Mouse (Mus musculus) forebrain, postnatal 0 days (tissue): Measurements from ENCODE around the gene Adarb2. TPM values are rescaled to one million over a fixed set of nuclear protein-coding genes. Genes with fewer than 3 reads are reported as not detected.

Source experiments
- ATAC-seq: fragments of 200-750 bp; cut with Nextera tagmentation; 2 replicates; pipeline ENCODE4 v1.8.0; 2017; ENCODE audit warnings: mild to moderate bottlenecking, moderate library complexity
- DNase-seq: peaks from one replicate; pipeline ENCODE4 v3.0.0-alpha.2; 2015
- H3K27ac ChIP-seq: fragments of 300-500 bp; sonication (generic); 2 replicates; pipeline ENCODE4 v1.5.1; 2014; ENCODE audit warnings: low read depth, mild to moderate bottlenecking, antibody characterized with exemption, low read length, moderate library complexity, mixed read lengths
- H3K27me3 ChIP-seq: fragments of 300-500 bp; sonication (generic); 2 replicates; pipeline ENCODE4 v1.6.1; 2014; ENCODE audit warnings: mild to moderate bottlenecking, low read length, mixed read lengths; ENCODE audit not compliant: insufficient read depth
- H3K36me3 ChIP-seq: fragments of 300-500 bp; sonication (generic); 2 replicates; pipeline ENCODE4 v1.6.1; 2014; ENCODE audit warnings: mild to moderate bottlenecking, moderate library complexity; ENCODE audit not compliant: insufficient read depth
- H3K4me1 ChIP-seq: fragments of 300-500 bp; sonication (generic); 2 replicates; pipeline ENCODE4 v1.6.1; 2014; ENCODE audit warnings: antibody characterized with exemption; ENCODE audit not compliant: insufficient read depth
- H3K4me2 ChIP-seq: fragments of 300-500 bp; sonication (generic); 2 replicates; pipeline ENCODE4 v1.6.1; 2014; ENCODE audit warnings: low read depth, mild to moderate bottlenecking, moderate library complexity
- H3K4me3 ChIP-seq: fragments of 300-500 bp; sonication (generic); 2 replicates; pipeline ENCODE4 v1.5.1; 2014; ENCODE audit warnings: low read depth, low read length, mixed read lengths
- H3K9ac ChIP-seq: fragments of 300-500 bp; sonication (generic); 2 replicates; pipeline ENCODE4 v1.6.1; 2014; ENCODE audit warnings: mild to moderate bottlenecking
- H3K9me3 ChIP-seq: fragments of 300-500 bp; sonication (generic); 2 replicates; pipeline ENCODE4 v1.6.1; 2016; ENCODE audit warnings: low read length
- CTCF ChIP-seq: sonication (generic); IDR thresholded peaks from 2 replicates; pipeline ENCODE4 v1.5.1; 2016; ENCODE audit warnings: antibody characterized with exemption, control low read depth, low read depth
- WGBS: fragments of 180-500 bp; shearing (Covaris S2); extraction: QIAGEN DNeasy Blood & Tissue Kit; methylation state at CpG from one replicate; pipeline ENCODE4 v1.1.7; 2014; 5-methylcytosine and 5-hydroxymethylcytosine counted together
- polyA plus RNA-seq: library from polyadenylated mRNA; unstranded; fragments of >200 nt; fragmentation: Nextera tagmentation; extraction: Ambion mirVana; gene quantifications from 2 replicates; pipeline ENCODE4 v1.2.1, GENCODE M21; 2015
- total RNA-seq: library from RNA; depleted of rRNA; stranded (reverse); fragments of >200 nt; gene quantifications from 2 replicates; pipeline ENCODE4 v1.2.3, GENCODE M21; 2014

Gene Adarb2
- total and polyA plus RNA-seq, 2 experiments from 2014 or later, result 13.1 to 46.9 TPM

DNA sequence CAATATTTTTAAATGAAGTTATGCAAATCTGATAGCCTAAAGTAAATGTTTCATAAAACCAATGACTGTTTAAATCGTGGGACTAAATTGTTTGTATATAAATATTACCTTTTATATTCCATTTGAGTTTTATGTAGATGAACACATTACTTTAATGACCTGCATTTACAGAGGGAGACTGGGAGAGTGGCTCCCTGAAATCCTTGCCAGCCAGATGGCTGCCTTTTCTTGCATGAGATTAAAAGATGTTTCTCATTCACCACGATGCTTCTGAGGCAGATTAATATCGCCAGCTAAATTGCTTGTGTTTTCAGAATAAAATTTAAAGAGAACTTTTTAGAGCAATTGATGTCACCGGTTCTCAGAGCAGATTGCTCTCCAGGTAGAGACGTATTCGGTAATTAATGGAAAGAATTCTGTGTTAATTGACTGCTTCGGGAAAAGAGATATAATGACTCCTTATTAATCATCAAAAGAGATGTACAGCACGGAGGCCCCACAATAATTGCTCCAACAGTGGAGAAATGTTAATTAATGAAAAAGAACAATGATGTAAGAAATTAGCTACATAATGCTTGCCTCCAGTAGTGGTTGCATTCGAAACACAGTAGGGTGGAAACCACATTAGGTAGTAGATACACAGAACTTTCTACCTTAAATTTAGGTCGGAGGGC is 527.4 kb downstream of the Adarb2 start:
- no peaks in the 10 kb centered on the region; the same call in 1 of the 2 replicates for H3K36me3 ChIP-seq
- no peak overlapping the region for H3K4me3 ChIP-seq
- no peak overlapping the region for H3K27ac ChIP-seq
- peak; percentile 3 for DNase-seq
- no peaks in the 10 kb centered on the region for H3K4me1 ChIP-seq
- H3K9me3 ChIP-seq, result no peaks in the 10 kb centered on the region
- no peak for TF ChIP-seq CTCF
- ATAC-seq, result peak; percentile 10; the same call in 1 of the 2 replicates
- 23% methylated on average over 10 of the region's 10 CpGs for WGBS
- H3K27me3 ChIP-seq, result no peaks in the 10 kb centered on the region
- no peak overlapping the region for H3K9ac ChIP-seq
- H3K4me2 ChIP-seq, result no peak overlapping the region

DNA sequence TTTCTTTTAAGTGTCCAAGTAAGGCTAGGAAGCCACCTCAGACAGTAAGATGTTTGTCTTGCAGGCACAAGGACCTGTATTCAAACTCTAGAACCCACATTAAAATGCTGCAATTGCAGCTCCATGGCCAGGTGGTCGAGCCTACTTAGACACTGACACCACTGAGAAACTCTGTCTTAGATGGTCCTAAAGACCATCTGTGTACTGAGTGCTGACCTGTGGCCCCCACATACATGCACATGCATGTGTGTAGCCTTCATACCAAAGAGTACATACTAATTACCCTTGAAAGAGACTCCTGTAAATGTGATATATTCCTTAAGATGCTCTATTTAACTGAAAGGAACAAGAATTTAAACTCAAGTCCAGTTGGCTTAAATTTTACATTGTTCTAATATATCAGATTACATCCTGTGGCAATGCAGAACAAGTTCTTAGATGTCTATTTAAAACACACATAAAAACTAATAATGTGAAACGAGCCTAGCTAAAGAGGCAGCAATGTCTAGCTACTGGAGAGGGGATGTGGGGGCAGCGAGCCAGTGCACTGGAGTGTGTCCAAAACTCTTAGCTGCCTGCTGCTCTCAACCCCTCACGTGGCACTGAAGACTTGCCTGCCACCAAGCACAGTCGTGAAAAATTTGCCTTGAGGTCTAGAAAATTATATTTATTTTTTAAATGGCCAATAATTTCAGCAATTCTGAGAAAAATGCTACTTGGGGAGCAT is 534.6 kb downstream of the Adarb2 start:
- WGBS, result 49% methylated on average over 5 of the region's 5 CpGs
- DNase-seq (peak; percentile 20), ATAC-seq (no peak; the same call in 1 of the 2 replicates)
- H3K9ac ChIP-seq, result no peak overlapping the region
- no peak overlapping the region for H3K4me3 ChIP-seq
- H3K4me2 ChIP-seq, result no peak overlapping the region
- no peaks in the 10 kb centered on the region for H3K4me1 ChIP-seq
- H3K36me3 ChIP-seq, result no peaks in the 10 kb centered on the region; the same call in 1 of the 2 replicates
- no peak overlapping the region for H3K27ac ChIP-seq
- no peak for TF ChIP-seq CTCF
- no peaks in the 10 kb centered on the region for H3K9me3 ChIP-seq
- no peaks in the 10 kb centered on the region for H3K27me3 ChIP-seq

DNA sequence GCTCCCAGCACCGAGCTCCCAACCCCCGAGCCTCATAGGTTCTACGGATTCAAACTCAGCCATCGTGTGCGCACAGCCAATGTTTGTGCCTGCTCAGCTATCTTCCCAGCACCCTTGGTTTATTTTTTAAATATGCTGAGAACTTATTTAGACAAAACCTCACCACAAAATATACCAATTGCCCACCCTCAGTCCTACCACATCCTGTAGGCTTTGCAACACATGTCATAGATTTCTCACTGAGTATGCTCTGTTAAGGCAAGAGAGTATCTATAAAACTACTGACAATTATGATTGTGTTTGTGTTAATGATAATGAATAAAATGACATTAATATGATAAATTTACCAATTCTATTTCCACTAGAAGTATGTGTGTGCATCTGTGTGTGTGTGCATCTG is 540.1 kb downstream of the Adarb2 start:
- Histone ChIP-seq H3K27me3 (no peaks in the 10 kb centered on the region), H3K9ac (no peak overlapping the region), H3K4me2 (no peak overlapping the region), H3K4me1 (no peaks in the 10 kb centered on the region), H3K27ac (no peak overlapping the region), H3K4me3 (no peak overlapping the region), H3K36me3 (no peaks in the 10 kb centered on the region), H3K9me3 (no peaks in the 10 kb centered on the region)
- WGBS, result 88% methylated on average over 5 of the region's 5 CpGs
- DNase-seq (no peak), ATAC-seq (no peak)
- no peak for TF ChIP-seq CTCF

DNA sequence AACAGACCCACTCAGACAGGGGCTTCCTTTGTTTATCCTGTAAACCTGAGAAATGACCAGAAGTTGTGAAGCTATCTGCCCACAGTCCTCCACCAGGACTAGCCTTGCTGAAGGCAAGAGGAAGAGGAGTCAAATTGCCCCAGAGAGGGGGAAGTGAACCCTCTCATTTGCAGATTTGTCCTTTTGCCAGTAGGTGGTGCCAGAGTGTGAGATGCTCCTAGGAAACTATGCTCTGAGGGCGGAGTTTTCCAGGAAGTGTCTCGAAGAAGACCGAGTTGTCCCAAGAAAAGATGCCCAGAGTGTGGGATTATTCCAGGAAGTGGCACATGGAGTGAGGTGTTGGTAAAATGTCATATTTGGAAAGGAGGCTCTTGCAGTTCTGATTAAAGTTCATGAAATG is 541.9 kb downstream of the Adarb2 start:
- DNase-seq (no peak), ATAC-seq (no peak)
- H3K4me2 ChIP-seq, result no peak overlapping the region
- peak; percentile 51 for TF ChIP-seq CTCF
- no peak overlapping the region for H3K27ac ChIP-seq
- WGBS, result 57% methylated on average over 3 of the region's 3 CpGs
- no peak overlapping the region for H3K4me3 ChIP-seq
- H3K4me1 ChIP-seq, result no peaks in the 10 kb centered on the region
- H3K27me3 ChIP-seq, result no peaks in the 10 kb centered on the region
- H3K9me3 ChIP-seq, result no peaks in the 10 kb centered on the region
- no peaks in the 10 kb centered on the region for H3K36me3 ChIP-seq
- H3K9ac ChIP-seq, result no peak overlapping the region

DNA sequence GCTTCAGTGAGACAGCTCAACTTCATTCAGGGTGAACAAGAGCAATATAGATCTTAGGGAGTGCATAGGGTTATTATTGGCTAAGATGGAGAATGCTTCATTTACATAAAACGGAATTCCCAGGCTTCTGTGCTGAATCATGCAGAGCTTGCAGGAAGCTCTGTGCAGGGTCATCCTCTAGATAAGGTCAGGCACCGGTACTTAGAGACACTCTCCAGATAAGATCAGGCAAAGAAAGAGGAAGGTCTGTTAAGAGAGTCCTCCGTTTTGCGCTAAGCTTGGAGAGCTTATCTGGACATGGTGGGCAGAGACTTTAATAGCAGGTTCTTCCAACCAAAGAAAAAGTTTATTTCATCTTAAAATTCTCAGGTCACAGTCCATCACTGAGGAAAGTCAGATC is 542.9 kb downstream of the Adarb2 start:
- H3K27ac ChIP-seq, result no peak overlapping the region
- no peaks in the 10 kb centered on the region for H3K9me3 ChIP-seq
- H3K27me3 ChIP-seq, result no peaks in the 10 kb centered on the region
- no peak overlapping the region for H3K4me2 ChIP-seq
- H3K4me3 ChIP-seq, result no peak overlapping the region
- H3K9ac ChIP-seq, result no peak overlapping the region
- DNase-seq (no peak), ATAC-seq (no peak)
- H3K36me3 ChIP-seq, result no peaks in the 10 kb centered on the region
- no peak for TF ChIP-seq CTCF
- no peaks in the 10 kb centered on the region for H3K4me1 ChIP-seq
- 85% methylated on average over 4 of the region's 4 CpGs for WGBS

DNA sequence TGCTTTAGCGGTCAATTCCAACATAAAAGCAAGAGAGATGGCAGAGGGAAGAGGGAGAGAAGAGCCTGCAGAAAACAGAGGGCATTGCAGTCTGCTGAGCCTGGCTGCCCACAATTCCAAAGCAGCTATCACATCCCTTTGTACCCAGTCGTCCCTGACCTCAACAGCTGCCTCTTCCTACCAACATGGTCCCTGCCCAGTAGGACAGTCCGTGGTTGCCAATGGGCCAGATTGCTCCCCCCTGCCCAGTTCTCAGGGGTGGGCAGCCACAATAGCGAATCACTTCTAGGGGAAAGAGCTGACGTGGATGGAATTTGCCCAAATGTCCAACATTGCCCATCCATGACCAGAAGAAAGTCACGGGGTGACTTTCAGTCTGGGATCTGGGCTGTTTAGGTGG is 546.8 kb downstream of the Adarb2 start:
- no peak for TF ChIP-seq CTCF
- no peaks in the 10 kb centered on the region for H3K4me1 ChIP-seq
- no peaks in the 10 kb centered on the region for H3K9me3 ChIP-seq
- 87% methylated on average over 6 of the region's 6 CpGs for WGBS
- ATAC-seq, result no peak
- H3K4me3 ChIP-seq, result no peak overlapping the region
- DNase-seq, result no peak
- no peak overlapping the region for H3K27ac ChIP-seq
- no peaks in the 10 kb centered on the region for H3K36me3 ChIP-seq
- H3K4me2 ChIP-seq, result no peak overlapping the region
- H3K27me3 ChIP-seq, result no peaks in the 10 kb centered on the region
- H3K9ac ChIP-seq, result no peak overlapping the region

DNA sequence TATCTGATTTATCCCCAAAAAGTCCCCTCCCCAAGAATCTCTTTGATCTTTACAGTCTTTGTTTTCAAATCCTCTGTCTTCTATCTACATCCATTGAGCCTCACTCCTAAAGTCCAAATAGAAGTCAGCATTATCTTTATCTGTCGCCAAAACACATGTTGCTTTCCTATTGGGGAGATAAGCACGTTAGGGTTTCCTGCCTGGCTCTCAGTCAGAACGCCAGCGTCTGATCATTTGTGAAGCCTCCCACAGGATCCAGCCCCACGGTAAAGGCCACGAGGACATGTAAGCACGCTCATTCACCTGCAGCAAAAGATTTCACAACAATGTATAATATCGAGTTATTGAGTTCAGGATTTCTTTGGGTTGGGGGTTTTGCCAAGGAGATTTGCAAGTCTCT is 558.3 kb downstream of the Adarb2 start:
- Histone ChIP-seq H3K27me3 (no peaks in the 10 kb centered on the region), H3K36me3 (no peaks in the 10 kb centered on the region), H3K4me1 (no peaks in the 10 kb centered on the region), H3K27ac (no peak overlapping the region), H3K4me3 (no peak overlapping the region), H3K9ac (no peak overlapping the region), H3K9me3 (no peaks in the 10 kb centered on the region), H3K4me2 (no peak overlapping the region)
- TF ChIP-seq CTCF, result no peak
- DNase-seq (no peak), ATAC-seq (no peak)
- WGBS, result 67% methylated on average over 8 of the region's 8 CpGs
